Mouse (Mus musculus) CH12.LX (cell line): Measurements from ENCODE around the gene Lztr1. TPM values are rescaled to one million over a fixed set of nuclear protein-coding genes. Genes with fewer than 3 reads are reported as not detected.

Experiments used
- DNase-seq: peaks from one replicate; pipeline ENCODE4 v3.0.0-alpha.2; 2013; ENCODE audit errors: extremely low read depth
- H3K27ac ChIP-seq: 2 replicates; pipeline ENCODE4 v1.5.1; 2012; ENCODE audit warnings: low read depth, mild to moderate bottlenecking, control low read depth, moderate library complexity; ENCODE audit not compliant: insufficient read depth
- H3K27me3 ChIP-seq: replicated peaks from 2 replicates; pipeline ENCODE3; 2012; ENCODE audit warnings: inconsistent platforms
- H3K36me3 ChIP-seq, 2 experiments: replicated peaks in 1 of 2; 2 replicates each; pipeline versions ENCODE3 to v1.6.1; 2012; ENCODE audit warnings: inconsistent platforms in 1 of 2, low read length in 1 of 2, mild to moderate bottlenecking in 1 of 2, mixed read lengths in 1 of 2, moderate library complexity in 1 of 2; ENCODE audit not compliant: control insufficient read depth in 1 of 2, insufficient read depth in 1 of 2
- H3K4me1 ChIP-seq, 2 experiments: 2 replicates each; pipeline ENCODE4 v1.6.1; 2012; ENCODE audit warnings: inconsistent platforms in 1 of 2, moderate library complexity in 1 of 2; ENCODE audit not compliant: insufficient read depth in 2 of 2, control insufficient read depth in 1 of 2
- H3K4me2 ChIP-seq: 2 replicates; pipeline ENCODE4 v1.6.1; 2012; ENCODE audit warnings: low read depth, mild to moderate bottlenecking, control low read depth; ENCODE audit not compliant: poor library complexity, insufficient read depth, severe bottlenecking
- H3K4me3 ChIP-seq, 3 experiments: fragments of 150-350 bp in 1 of 3; sonication (generic) in 1 of 3; replicated peaks in 1 of 3; 2 replicates each; pipeline versions ENCODE3 to v1.5.1; 2011 to 2012; ENCODE audit warnings: low read depth in 2 of 3, low read length in 2 of 3, mild to moderate bottlenecking in 2 of 3, moderate library complexity in 2 of 3, control low read depth in 1 of 3, improper control_type of control experiment in 1 of 3, inconsistent platforms in 1 of 3, mixed read lengths in 1 of 3; ENCODE audit not compliant: poor library complexity in 1 of 3
- H3K79me2 ChIP-seq: replicated peaks from 2 replicates; pipeline ENCODE4 v1.6.1; 2012; ENCODE audit warnings: mild to moderate bottlenecking, moderate library complexity; ENCODE audit not compliant: control insufficient read depth, poor library complexity, insufficient read depth, severe bottlenecking; ENCODE audit errors: extremely low read depth
- H3K9ac ChIP-seq: 2 replicates; pipeline ENCODE4 v1.6.1; 2012; ENCODE audit warnings: low read depth, mild to moderate bottlenecking, control low read depth, moderate library complexity; ENCODE audit not compliant: insufficient read depth
- H3K9me3 ChIP-seq: replicated peaks from 2 replicates; pipeline ENCODE3; 2012; ENCODE audit warnings: low read length, inconsistent platforms, mixed read lengths
- BHLHE40 ChIP-seq: IDR thresholded peaks from 2 replicates; pipeline ENCODE4 v1.6.1; 2011; ENCODE audit warnings: mild to moderate bottlenecking, low read depth, low read length, improper control_type of control experiment
- CHD1 ChIP-seq: IDR thresholded peaks from 2 replicates; pipeline ENCODE4 v1.6.1; 2012; ENCODE audit warnings: low read depth, low read length, improper control_type of control experiment, inconsistent platforms
- CHD2 ChIP-seq: IDR thresholded peaks from 2 replicates; pipeline ENCODE4 v1.6.1; 2011; ENCODE audit warnings: low read length, improper control_type of control experiment
- E2F4 ChIP-seq: IDR thresholded peaks from 2 replicates; pipeline ENCODE4 v1.6.1; 2011; ENCODE audit warnings: low read depth, low read length, improper control_type of control experiment; ENCODE audit not compliant: insufficient replicate concordance
- ELF1 ChIP-seq: IDR thresholded peaks from 2 replicates; pipeline ENCODE4 v1.6.1; 2014; ENCODE audit warnings: low read depth, mild to moderate bottlenecking, inconsistent platforms, low read length, improper control_type of control experiment
- GABPA ChIP-seq: IDR thresholded peaks from 2 replicates; pipeline ENCODE4 v1.6.1; 2012; ENCODE audit warnings: low read depth, low read length, improper control_type of control experiment, inconsistent platforms; ENCODE audit not compliant: insufficient replicate concordance
- KAT2A ChIP-seq: IDR thresholded peaks from 2 replicates; pipeline ENCODE4 v1.6.1; 2012; ENCODE audit warnings: low read length, improper control_type of control experiment, inconsistent platforms; ENCODE audit not compliant: insufficient replicate concordance
- MAX ChIP-seq: IDR thresholded peaks from 2 replicates; pipeline ENCODE4 v1.6.1; 2011; ENCODE audit warnings: low read length, improper control_type of control experiment
- NRF1 ChIP-seq: IDR thresholded peaks from 2 replicates; pipeline ENCODE4 v1.6.1; 2014; ENCODE audit warnings: low read depth, mild to moderate bottlenecking, inconsistent platforms, low read length, improper control_type of control experiment, moderate library complexity
- PAX5 ChIP-seq: IDR thresholded peaks from 2 replicates; pipeline ENCODE4 v1.6.1; 2012; ENCODE audit warnings: low read length, inconsistent platforms, mixed read lengths
- POLR2A ChIP-seq: IDR thresholded peaks from 2 replicates; pipeline ENCODE4 v1.6.1; 2011; ENCODE audit warnings: low read depth, mild to moderate bottlenecking, improper control_type of control experiment, low read length
- POLR2AphosphoS2 ChIP-seq: IDR thresholded peaks from 2 replicates; pipeline ENCODE4 v1.6.1; 2011; ENCODE audit warnings: low read depth, low read length, improper control_type of control experiment
- RAD21 ChIP-seq: IDR thresholded peaks from 2 replicates; pipeline ENCODE4 v1.6.1; 2011; ENCODE audit warnings: low read depth, mild to moderate bottlenecking, low read length, improper control_type of control experiment, moderate library complexity
- TBP ChIP-seq: conservative IDR thresholded peaks from 2 replicates; pipeline ENCODE4 v1.6.1; 2011; ENCODE audit warnings: low read depth, low read length, improper control_type of control experiment
- UBTF ChIP-seq: IDR thresholded peaks from 2 replicates; pipeline ENCODE4 v1.6.1; 2012; ENCODE audit warnings: low read depth, mild to moderate bottlenecking, inconsistent platforms, low read length, improper control_type of control experiment, moderate library complexity
- USF1 ChIP-seq: IDR thresholded peaks from 2 replicates; pipeline ENCODE4 v1.6.1; 2014; ENCODE audit warnings: low read depth, mild to moderate bottlenecking, inconsistent platforms, low read length, improper control_type of control experiment
- ZKSCAN1 ChIP-seq: IDR thresholded peaks from 2 replicates; pipeline ENCODE4 v1.6.1; 2012; ENCODE audit warnings: low read depth, inconsistent platforms, low read length, improper control_type of control experiment, borderline replicate concordance
- ZNF384 ChIP-seq: IDR thresholded peaks from 2 replicates; pipeline ENCODE4 v1.6.1; 2012; ENCODE audit warnings: low read depth, low read length, improper control_type of control experiment, inconsistent platforms
- dilution Hi-C: fragments of 300-500 bp; cut with MboI; formaldehyde crosslinking; loops from 2 replicates; pipeline ENCODE4 v1.14.3; 2020; ENCODE audit warnings: low sequenced_read_pairs; ENCODE audit not compliant: extremely low pct_unique_long_range_greater_than_20kb, extremely low pct_ligation_motif_present
- in situ Hi-C: fragments of 300-500 bp; cut with MboI; formaldehyde crosslinking; loops from 3 replicates; pipeline ENCODE4 v1.14.3; 2019; ENCODE audit warnings: low sequenced_read_pairs, low pct_ligation_motif_present, low pct_unique_long_range_greater_than_20kb, mixed read lengths
- polyA plus RNA-seq: library from polyadenylated mRNA; unstranded; fragments of >175 nt; gene quantifications from 2 replicates; pipeline ENCODE4 v1.2.1, GENCODE M21; 2012; ENCODE audit warnings: low read depth; ENCODE audit not compliant: insufficient read length
- total RNA-seq, 2 experiments: library from RNA; depleted of rRNA; stranded (reverse); fragments of 300-350 nt in 1 of 2; fragments of >200 nt in 1 of 2; gene quantifications; 2 replicates each; pipeline ENCODE4 v1.2.3; 2012 to 2014

Gene Lztr1
- total and polyA plus RNA-seq, 3 experiments: 110 to 138 (median 111) TPM

DNA sequence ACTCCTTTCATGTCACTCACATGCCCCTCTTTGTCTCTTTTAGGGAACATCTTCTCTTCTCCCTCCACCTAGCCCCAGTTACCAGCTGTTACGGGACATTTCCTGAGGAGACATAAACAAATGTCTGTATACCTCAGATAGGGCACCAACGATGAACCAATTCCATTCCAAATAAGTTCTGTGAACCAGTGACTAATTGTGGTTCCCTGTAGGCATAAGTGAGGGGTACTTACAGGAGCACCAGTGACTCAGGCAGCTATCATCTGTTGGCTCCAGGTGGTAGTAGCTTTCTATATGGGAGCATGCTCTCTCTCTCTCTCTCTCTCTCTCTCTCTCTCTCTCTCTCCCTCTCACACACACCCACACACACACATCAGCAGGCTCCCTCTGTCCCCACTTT lies 55.7 kb downstream of the Lztr1 start:
- Histone ChIP-seq H3K4me1 (no peaks in the 10 kb centered on the region; a peak in 1 of 4 replicates), H3K4me2 (no peak overlapping the region), H3K4me3 (no peak overlapping the region), H3K27me3 (peaks cover 91% of the 10 kb centered on the region), H3K27ac (no peak overlapping the region), H3K9me3 (no peaks in the 10 kb centered on the region), H3K36me3 (no peaks in the 10 kb centered on the region), H3K79me2 (no peaks in the 10 kb centered on the region), H3K9ac (no peak overlapping the region)
- no peak for TF ChIP-seq UBTF
- no peak for TF ChIP-seq CHD1
- no peak for TF ChIP-seq NRF1
- in situ Hi-C loops (no loop called here), dilution Hi-C loops (no loop called here)
- no peak for DNase-seq

DNA sequence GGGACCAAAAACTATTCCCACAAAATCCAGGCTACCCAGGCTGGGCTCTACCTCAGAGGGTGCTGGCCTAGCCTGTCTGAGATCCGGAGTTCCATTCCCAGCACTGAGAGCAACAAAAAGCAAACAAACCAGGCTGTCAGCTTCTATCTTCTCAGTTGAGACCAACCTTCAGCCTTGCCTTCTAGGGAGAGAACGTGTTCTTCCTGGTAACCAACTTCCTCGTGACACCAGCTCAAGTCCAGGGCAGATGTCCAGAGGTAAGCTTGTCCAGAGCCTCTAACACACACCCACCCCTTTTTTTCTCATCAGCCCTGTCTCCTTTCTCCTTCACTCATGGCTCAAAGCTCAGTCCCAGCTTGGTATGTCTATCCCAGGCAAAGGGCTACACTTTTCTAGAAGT lies 56.3 kb downstream of the Lztr1 start:
- dilution Hi-C loops: no loop called here
- Histone ChIP-seq H3K9me3 (no peaks in the 10 kb centered on the region), H3K4me1 (no peaks in the 10 kb centered on the region; a peak in 1 of 4 replicates), H3K27me3 (peaks cover 91% of the 10 kb centered on the region), H3K36me3 (no peaks in the 10 kb centered on the region), H3K4me3 (no peak overlapping the region), H3K4me2 (no peak overlapping the region), H3K79me2 (no peaks in the 10 kb centered on the region), H3K27ac (no peak overlapping the region), H3K9ac (no peak overlapping the region)
- no peak for DNase-seq
- in situ Hi-C loops: no loop called here
- TF ChIP-seq E2F4: no peak
- no peak for TF ChIP-seq POLR2A
- TF ChIP-seq USF1: no peak
- TF ChIP-seq ZNF384: no peak
- no peak for TF ChIP-seq BHLHE40
- no peak for TF ChIP-seq GABPA
- no peak for TF ChIP-seq POLR2AphosphoS2
- TF ChIP-seq KAT2A: no peak
- no peak for TF ChIP-seq CHD2
- no peak for TF ChIP-seq RAD21
- no peak for TF ChIP-seq MAX
- no peak for TF ChIP-seq ELF1
- no peak for TF ChIP-seq ZKSCAN1
- TF ChIP-seq TBP: no peak
- no peak for TF ChIP-seq PAX5
